Mouse (Mus musculus): Measurements from ENCODE around the gene 1300017J02Rik.

GRCm38 (mm10) chr9:103301086-103301485 is 3.8 kb downstream of the 1300017J02Rik start:
- TF ChIP-seq CTCF (IDR thresholded peaks at IDR 0.05; ENCODE audit: control insufficient read depth, insufficient read depth, low read length): no peak
- TF ChIP-seq POLR2A (IDR thresholded peaks at IDR 0.05; ENCODE audit: borderline replicate concordance, control insufficient read depth, low read depth, low read length): no peak
